28 mouse cellular contexts compared by ENCODE assay signal in the genomic region with DNA sequence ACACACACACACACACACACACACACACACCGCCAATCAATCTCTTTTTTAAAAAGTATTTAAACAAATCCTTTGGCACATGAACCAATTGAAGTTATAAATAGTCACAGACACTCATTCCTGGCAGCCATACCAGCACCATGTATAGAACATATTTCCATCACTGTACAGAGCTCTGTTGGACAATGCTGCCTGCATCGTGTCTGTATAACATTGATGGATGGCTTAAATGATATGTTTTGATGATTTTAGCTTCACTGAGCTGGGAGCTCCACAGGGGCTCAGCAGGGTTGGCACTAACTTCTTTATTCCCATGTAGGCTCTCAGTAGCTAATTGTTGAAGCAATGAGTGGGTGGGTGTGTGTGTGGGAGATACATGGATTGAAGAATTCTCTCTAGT. TPM values are rescaled to one million over a fixed set of nuclear protein-coding genes. Genes with fewer than 3 reads are reported as not detected.
DNase-seq lines count a peak whose midpoint lies in the region; ATAC-seq and TF ChIP-seq lines count a peak whose summit lies in the region.
"Had no signal": no experiment of that assay in that cellular context is flagged by ENCODE, and none has a peak within 500 bp of the region (broad histone marks: within the 10 kb centered on the region; RNA-seq: fewer than 3 reads in every experiment).

No protein-coding gene starts in this region.

- no peak for TF ChIP-seq CTCF in forebrain, postnatal 0 days (IDR thresholded peaks at IDR 0.05; ENCODE audit: low read depth)

- peak; percentile 43; the same call in 1 of the 2 replicates for ATAC-seq in forebrain, embryonic 13.5 days
- no peak for ATAC-seq in forebrain, embryonic 11.5 days (replicated peaks; ENCODE audit: low FRiP score)
- ATAC-seq in forebrain, embryonic 15.5 days (replicated peaks): peak; percentile 55; the same call in 1 of the 2 replicates
- no peak for ATAC-seq in midbrain, embryonic 11.5 days (ENCODE audit: low FRiP score)
- ATAC-seq in midbrain, embryonic 13.5 days: no peak
- ATAC-seq in forebrain, postnatal 0 days: peak; percentile 69
- ATAC-seq: activated CD4-positive, CD25-positive, alpha-beta regulatory T cell, adult 4 months; CD4-positive, CD25-positive, alpha-beta regulatory T cell, adult 4 months; Patski had no signal

- H3K27me3 ChIP-seq in forebrain, embryonic 13.5 days: no peaks in the 10 kb centered on the region
- no peaks in the 10 kb centered on the region for H3K27me3 ChIP-seq in forebrain, embryonic 11.5 days (ENCODE audit: control insufficient read depth, insufficient read depth, low read length)
- H3K27me3 ChIP-seq in forebrain, embryonic 15.5 days: no peaks in the 10 kb centered on the region
- H3K27me3 ChIP-seq in forebrain, embryonic 10.5 days (ENCODE audit: poor library complexity, severe bottlenecking): no peaks in the 10 kb centered on the region
- H3K27me3 ChIP-seq in midbrain, embryonic 11.5 days (ENCODE audit: control insufficient read depth, insufficient read depth, low read length): no peaks in the 10 kb centered on the region
- H3K27me3 ChIP-seq in midbrain, embryonic 13.5 days: no peaks in the 10 kb centered on the region
- H3K27me3 ChIP-seq in forebrain, postnatal 0 days (ENCODE audit: insufficient read depth, low read length): no peaks in the 10 kb centered on the region
- H3K27me3 ChIP-seq: CH12.LX; embryonic facial prominence, embryonic 13.5 days; embryonic facial prominence, embryonic 15.5 days; Patski had no signal

- H3K9me3 ChIP-seq in forebrain, embryonic 13.5 days (replicated peaks): no peaks in the 10 kb centered on the region; the same call in 1 of the 2 replicates
- no peaks in the 10 kb centered on the region for H3K9me3 ChIP-seq in forebrain, embryonic 11.5 days (ENCODE audit: control insufficient read depth, low read length)
- no peaks in the 10 kb centered on the region for H3K9me3 ChIP-seq in forebrain, embryonic 15.5 days
- H3K9me3 ChIP-seq in forebrain, embryonic 10.5 days: peaks cover 4% of the 10 kb centered on the region
- no peaks in the 10 kb centered on the region for H3K9me3 ChIP-seq in midbrain, embryonic 11.5 days (ENCODE audit: control insufficient read depth, low read length)
- no peaks in the 10 kb centered on the region for H3K9me3 ChIP-seq in midbrain, embryonic 13.5 days
- H3K9me3 ChIP-seq in forebrain, postnatal 0 days (ENCODE audit: low read length): no peaks in the 10 kb centered on the region
- H3K9me3 ChIP-seq: embryonic facial prominence, embryonic 15.5 days had no signal

- H3K4me1 ChIP-seq in forebrain, embryonic 13.5 days: peaks cover 18% of the 10 kb centered on the region; the same call in 1 of the 2 replicates
- 0 out of 2 replicates have a peak, but pooled peaks cover 1% of the 10 kb centered on the region for H3K4me1 ChIP-seq in forebrain, embryonic 11.5 days (replicated peaks; ENCODE audit: control insufficient read depth, insufficient read depth, low read length)
- peaks cover 25% of the 10 kb centered on the region for H3K4me1 ChIP-seq in forebrain, embryonic 15.5 days
- H3K4me1 ChIP-seq in forebrain, embryonic 10.5 days: peaks cover 9% of the 10 kb centered on the region; the same call in 1 of the 2 replicates
- no peaks in the 10 kb centered on the region for H3K4me1 ChIP-seq in midbrain, embryonic 11.5 days (ENCODE audit: control insufficient read depth, insufficient read depth, low read length)
- H3K4me1 ChIP-seq in midbrain, embryonic 13.5 days (replicated peaks): peaks cover 21% of the 10 kb centered on the region
- peaks cover 6% of the 10 kb centered on the region; the same call in 1 of the 2 replicates for H3K4me1 ChIP-seq in forebrain, postnatal 0 days (ENCODE audit: insufficient read depth)

- no peak for DNase-seq in forebrain, embryonic 11.5 days (ENCODE audit: low spot score)
- no peak for DNase-seq in forebrain, embryonic 10.5 days (ENCODE audit: extremely low spot score, low spot score)
- DNase-seq in midbrain, embryonic 11.5 days (ENCODE audit: low spot score, missing footprints): peak; percentile 31
- DNase-seq in forebrain, postnatal 0 days: no peak
- DNase-seq in urinary bladder, postnatal 4 days (ENCODE audit: low spot score in 2 of 2): no peak
- DNase-seq: adrenal gland, adult 8-10 months; adrenal gland, postnatal 14 days; adrenal gland, postnatal 36 days; B cell, adult 2 months; cerebellum, adult 11 months; cerebellum, adult 18-20 months; cerebellum, adult 8-10 months; cerebellum, adult 9-11 months; cerebellum, postnatal 14 days; cerebellum, postnatal 36 days; embryo, embryonic 11 days had no signal

- no peak overlapping the region for H3K27ac ChIP-seq in forebrain, embryonic 13.5 days
- H3K27ac ChIP-seq in forebrain, embryonic 11.5 days (ENCODE audit: low read depth, low read length): no peak overlapping the region
- no peak overlapping the region for H3K27ac ChIP-seq in forebrain, embryonic 15.5 days (replicated peaks)
- no peak overlapping the region for H3K27ac ChIP-seq in forebrain, embryonic 10.5 days
- H3K27ac ChIP-seq in midbrain, embryonic 11.5 days (ENCODE audit: low read depth, low read length): no peak overlapping the region
- no peak overlapping the region for H3K27ac ChIP-seq in midbrain, embryonic 13.5 days
- H3K27ac ChIP-seq in forebrain, postnatal 0 days (ENCODE audit: low read depth, low read length): no peak overlapping the region
- H3K27ac ChIP-seq: embryonic facial prominence, embryonic 13.5 days; embryonic facial prominence, embryonic 15.5 days had no signal

- no peaks in the 10 kb centered on the region; the same call in 1 of the 2 replicates for H3K36me3 ChIP-seq in forebrain, embryonic 13.5 days (ENCODE audit: poor library complexity, severe bottlenecking)
- no peaks in the 10 kb centered on the region for H3K36me3 ChIP-seq in forebrain, embryonic 11.5 days (ENCODE audit: control insufficient read depth, insufficient read depth, low read length)
- H3K36me3 ChIP-seq in forebrain, embryonic 15.5 days: no peaks in the 10 kb centered on the region
- no peaks in the 10 kb centered on the region for H3K36me3 ChIP-seq in forebrain, embryonic 10.5 days (replicated peaks)
- H3K36me3 ChIP-seq in midbrain, embryonic 11.5 days (ENCODE audit: control insufficient read depth, insufficient read depth, low read length): no peaks in the 10 kb centered on the region
- no peaks in the 10 kb centered on the region for H3K36me3 ChIP-seq in midbrain, embryonic 13.5 days
- no peaks in the 10 kb centered on the region for H3K36me3 ChIP-seq in forebrain, postnatal 0 days (ENCODE audit: insufficient read depth)
- H3K36me3 ChIP-seq: embryonic facial prominence, embryonic 13.5 days; embryonic facial prominence, embryonic 15.5 days; G1E had no signal

- H3K4me3 ChIP-seq in forebrain, embryonic 13.5 days: no peak overlapping the region
- no peak overlapping the region for H3K4me3 ChIP-seq in forebrain, embryonic 11.5 days (ENCODE audit: low read depth, low read length)
- H3K4me3 ChIP-seq in forebrain, embryonic 15.5 days: no peak overlapping the region
- H3K4me3 ChIP-seq in forebrain, embryonic 10.5 days: no peak overlapping the region
- no peak overlapping the region for H3K4me3 ChIP-seq in midbrain, embryonic 11.5 days (ENCODE audit: low read depth, low read length)
- H3K4me3 ChIP-seq in midbrain, embryonic 13.5 days (replicated peaks): no peak overlapping the region
- no peak overlapping the region for H3K4me3 ChIP-seq in forebrain, postnatal 0 days (ENCODE audit: low read depth, low read length)
- H3K4me3 ChIP-seq: embryonic facial prominence, embryonic 13.5 days; embryonic facial prominence, embryonic 15.5 days; erythroblast, embryonic 14.5 days had no signal

- 67% methylated on average over 2 of the region's 2 CpGs for WGBS in forebrain, embryonic 13.5 days
- WGBS in forebrain, embryonic 11.5 days: 82% methylated on average over 2 of the region's 2 CpGs
- WGBS in forebrain, embryonic 15.5 days: 38% methylated on average over 2 of the region's 2 CpGs
- 84% methylated on average over 2 of the region's 2 CpGs for WGBS in forebrain, embryonic 10.5 days
- 85% methylated on average over 2 of the region's 2 CpGs for WGBS in midbrain, embryonic 11.5 days
- 82% methylated on average over 2 of the region's 2 CpGs for WGBS in midbrain, embryonic 13.5 days
- 43% methylated on average over 2 of the region's 2 CpGs for WGBS in forebrain, postnatal 0 days

- H3K4me2 ChIP-seq in forebrain, embryonic 13.5 days: no peak overlapping the region
- no peak overlapping the region for H3K4me2 ChIP-seq in forebrain, embryonic 11.5 days (ENCODE audit: low read depth, low read length, severe bottlenecking)
- H3K4me2 ChIP-seq in forebrain, embryonic 15.5 days (replicated peaks): no peak overlapping the region
- H3K4me2 ChIP-seq in midbrain, embryonic 11.5 days: no peak overlapping the region
- H3K4me2 ChIP-seq in midbrain, embryonic 13.5 days (replicated peaks): no peak overlapping the region
- no peak overlapping the region for H3K4me2 ChIP-seq in forebrain, postnatal 0 days (ENCODE audit: low read depth)
- H3K4me2 ChIP-seq: embryonic facial prominence, embryonic 13.5 days; embryonic facial prominence, embryonic 15.5 days had no signal

- no peak overlapping the region for H3K9ac ChIP-seq in forebrain, embryonic 13.5 days
- H3K9ac ChIP-seq in forebrain, embryonic 11.5 days (ENCODE audit: low read length): no peak overlapping the region
- no peak overlapping the region for H3K9ac ChIP-seq in forebrain, embryonic 15.5 days (replicated peaks)
- no peak overlapping the region for H3K9ac ChIP-seq in midbrain, embryonic 11.5 days (ENCODE audit: low read length)
- no peak overlapping the region for H3K9ac ChIP-seq in midbrain, embryonic 13.5 days (replicated peaks)
- H3K9ac ChIP-seq in forebrain, postnatal 0 days: no peak overlapping the region
- H3K9ac ChIP-seq: embryonic facial prominence, embryonic 13.5 days; embryonic facial prominence, embryonic 15.5 days had no signal

RNA-seq across cellular contexts. Expression of a gene that starts 11.9 kb away (rescaled TPM):
- polyA plus RNA-seq in forebrain, embryonic 13.5 days (2015; fragmentation: Nextera tagmentation; extraction: Ambion mirVana): 30.4 and 30.5 TPM in 2 replicates
- 6.2 and 8.1 TPM in 2 replicates for polyA plus RNA-seq in forebrain, embryonic 11.5 days (2014; fragmentation: Nextera tagmentation; extraction: Ambion mirVana)
- 73.9 and 76.7 TPM in 2 replicates for polyA plus RNA-seq in forebrain, embryonic 15.5 days (2015; fragmentation: Nextera tagmentation; extraction: Ambion mirVana)
- 4.6 and 6.1 TPM in 2 replicates for polyA plus RNA-seq in forebrain, embryonic 10.5 days (2016; fragmentation: Nextera tagmentation; extraction: Ambion mirVana)
- 19.5 and 21.2 TPM in 2 replicates for polyA plus RNA-seq in midbrain, embryonic 11.5 days (2014; fragmentation: Nextera tagmentation; extraction: Ambion mirVana)
- 41.1 and 42.7 TPM in 2 replicates for polyA plus RNA-seq in midbrain, embryonic 13.5 days (2015; fragmentation: Nextera tagmentation; extraction: Ambion mirVana)
- total RNA-seq in forebrain, postnatal 0 days (2014; rRNA removed): 50.2 and 93.9 TPM in 2 replicates
- polyA plus RNA-seq in forebrain, postnatal 0 days (2015; fragmentation: Nextera tagmentation; extraction: Ambion mirVana): 79.9 and 128 TPM in 2 replicates
- total RNA-seq: CH12.LX; common myeloid progenitor, adult 5-6 weeks had no signal
- polyA plus RNA-seq: activated CD4-positive, CD25-positive, alpha-beta regulatory T cell, adult 4 months; CD4-positive, CD25-positive, alpha-beta regulatory T cell, adult 4 months; erythroblast, embryonic 14.5 days; G1E; Patski had no signal

Comparison
In these comparisons a context has a peak if more than half of its experiments do, and no peak if none do; other contexts are left out.
1. ATAC-seq: peak in forebrain, embryonic 13.5 days (single experiment), forebrain, embryonic 15.5 days (single experiment) and forebrain, postnatal 0 days (single experiment); none in forebrain, embryonic 11.5 days (single experiment), midbrain, embryonic 11.5 days (single experiment) and midbrain, embryonic 13.5 days (single experiment).